Mouse (Mus musculus) embryonic facial prominence, embryonic 12.5 days (tissue): ENCODE measurements around the gene Pknox1. TPM values are rescaled to one million over a fixed set of nuclear protein-coding genes. Genes with fewer than 3 reads are reported as not detected.
"Not testable (repeated sequence)": the region's sequence is repeated elsewhere in the genome, so short reads cannot be mapped to it uniquely, and the experiment has no call there.

ENCODE experiments used
- ATAC-seq: fragments of 200-750 bp; cut with Nextera tagmentation; 2 replicates; pipeline ENCODE4 v1.8.0; 2017; ENCODE audit not compliant: insufficient number of reproducible peaks, insufficient read depth, low FRiP score, low TSS enrichment
- H3K27ac ChIP-seq: fragments of 300-500 bp; sonication (generic); 2 replicates; pipeline ENCODE4 v1.5.1; 2016; ENCODE audit warnings: mild to moderate bottlenecking
- H3K27me3 ChIP-seq: fragments of 300-500 bp; sonication (generic); 2 replicates; pipeline ENCODE4 v1.6.1; 2016; ENCODE audit warnings: mild to moderate bottlenecking, moderate library complexity
- H3K36me3 ChIP-seq: fragments of 300-500 bp; sonication (generic); 2 replicates; pipeline ENCODE4 v1.6.1; 2016; ENCODE audit warnings: mild to moderate bottlenecking
- H3K4me1 ChIP-seq: fragments of 300-500 bp; sonication (generic); 2 replicates; pipeline ENCODE4 v1.6.1; 2016
- H3K4me2 ChIP-seq: fragments of 300-500 bp; sonication (generic); replicated peaks from 2 replicates; pipeline ENCODE4 v1.6.1; 2016; ENCODE audit warnings: mild to moderate bottlenecking, moderate library complexity
- H3K4me3 ChIP-seq: fragments of 300-500 bp; sonication (generic); 2 replicates; pipeline ENCODE4 v1.5.1; 2016; ENCODE audit warnings: mild to moderate bottlenecking
- H3K9ac ChIP-seq: fragments of 300-500 bp; sonication (generic); 2 replicates; pipeline ENCODE4 v1.6.1; 2016; ENCODE audit warnings: mild to moderate bottlenecking, moderate library complexity
- H3K9me3 ChIP-seq: fragments of 300-500 bp; sonication (generic); 2 replicates; pipeline ENCODE4 v1.6.1; 2016; ENCODE audit warnings: mild to moderate bottlenecking, moderate library complexity
- WGBS: fragments of 180-500 bp; shearing (Covaris S2); methylation state at CpG from one replicate; pipeline ENCODE4 v1.1.7; 2016; 5-methylcytosine and 5-hydroxymethylcytosine counted together
- polyA plus RNA-seq: library from polyadenylated mRNA; unstranded; fragments of >200 nt; fragmentation: Nextera tagmentation; extraction: Ambion mirVana; gene quantifications from 2 replicates; pipeline ENCODE4 v1.2.1, GENCODE M21; 2016

Pknox1 gene
- 26.7 and 27.1 TPM in 2 replicates for polyA plus RNA-seq

DNA sequence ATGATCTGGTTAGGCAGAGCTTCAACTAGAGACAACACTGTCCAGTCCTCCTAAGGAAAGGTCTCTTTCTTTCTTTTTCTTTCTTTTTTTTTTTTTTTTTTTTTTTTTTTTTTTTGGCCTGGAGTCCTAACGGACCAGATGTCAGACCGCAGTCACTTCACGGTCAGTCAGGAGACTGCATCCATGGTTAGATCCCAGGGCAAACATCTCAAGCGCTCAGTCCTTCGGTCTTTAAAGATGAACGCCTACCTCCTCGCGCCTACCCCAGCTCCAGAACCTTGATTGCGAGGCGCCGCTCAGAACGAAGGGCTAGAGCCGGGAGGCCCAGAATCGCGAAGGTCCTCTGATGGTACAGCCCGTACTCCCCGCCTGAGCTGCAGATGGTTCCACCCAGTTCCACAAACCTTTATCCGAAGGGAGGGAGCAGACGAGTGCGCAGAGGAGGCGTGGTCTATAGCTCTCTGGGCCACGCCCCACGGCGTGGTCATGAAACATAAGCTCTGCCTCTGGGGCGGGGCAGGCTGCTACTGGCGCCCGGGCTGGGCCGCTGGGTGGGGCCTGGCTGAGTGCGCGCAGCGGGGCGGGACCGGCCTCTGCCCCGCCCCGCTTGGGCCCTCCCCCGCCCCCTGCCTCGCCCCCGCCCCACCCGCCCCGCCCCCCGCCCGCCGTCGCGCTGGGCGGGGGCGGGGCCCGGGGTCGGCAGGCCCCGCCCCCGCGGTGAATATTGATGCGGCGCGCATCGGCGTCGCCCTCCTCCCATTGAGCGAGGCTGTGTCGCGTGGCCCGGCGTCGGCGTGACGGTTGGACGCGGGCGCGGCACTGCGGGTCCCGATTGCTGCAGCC lies at the start of gene Pknox1:
Pknox1 (plus strand) TSS at position 720 of the 843 bp plus-strand sequence.
- peak within 1 kb of the TSS; percentile 90 for H3K9ac ChIP-seq
- peaks cover 24% of the 10 kb centered on the region for H3K4me1 ChIP-seq
- H3K4me3 ChIP-seq = peak within 1 kb of the TSS; percentile 73
- peak within 1 kb of the TSS; percentile 98 for H3K27ac ChIP-seq
- no peaks in the 10 kb centered on the region for H3K27me3 ChIP-seq
- H3K4me2 ChIP-seq = peak within 1 kb of the TSS; percentile 85
- no peaks in the 10 kb centered on the region for H3K36me3 ChIP-seq
- H3K9me3 ChIP-seq = no peaks in the 10 kb centered on the region
- ATAC-seq = peak; percentile 92
- under 1% methylated on average over 37 of the region's 72 CpGs for WGBS

DNA sequence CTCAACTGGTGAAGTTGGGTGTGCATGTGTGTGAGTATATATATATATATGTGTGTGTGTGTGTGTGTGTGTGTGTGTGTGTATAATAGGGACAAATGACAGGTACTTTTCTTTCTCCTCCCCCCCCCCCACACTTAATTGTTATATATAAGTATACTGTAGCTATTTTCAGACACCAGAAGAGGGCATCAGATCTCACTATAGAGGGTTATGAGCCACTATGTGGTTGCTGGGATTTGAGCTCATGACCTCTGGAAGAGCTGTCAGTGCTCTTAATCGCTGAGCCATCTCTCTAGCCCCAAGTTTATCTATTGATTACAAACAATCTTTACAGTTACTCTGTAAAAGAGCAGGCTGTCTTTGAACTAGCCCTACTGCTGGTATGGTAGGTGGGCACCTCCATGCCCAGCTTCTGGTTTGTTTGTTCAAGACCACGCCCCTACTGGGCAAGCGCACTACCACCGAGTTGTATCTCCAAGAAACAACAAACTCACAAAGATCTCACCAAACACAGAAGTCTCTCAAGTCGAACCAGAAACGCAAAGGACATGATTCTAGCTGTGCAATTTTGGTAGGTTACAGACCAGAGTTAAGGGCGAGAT lies 45.1 kb upstream of the Pknox1 start:
- Histone ChIP-seq H3K4me3 (peak overlapping the region; percentile 86), H3K4me1 (peaks cover 12% of the 10 kb centered on the region; the same call in 1 of the 2 replicates), H3K27me3 (no peaks in the 10 kb centered on the region), H3K27ac (peak overlapping the region; percentile 81; the same call in 1 of the 2 replicates), H3K9me3 (no peaks in the 10 kb centered on the region), H3K36me3 (peaks cover 18% of the 10 kb centered on the region), H3K9ac (no peak overlapping the region), H3K4me2 (peak overlapping the region; percentile 60)
- WGBS = 3% methylated on average over 7 of the region's 7 CpGs
- peak; percentile 52 for ATAC-seq

DNA sequence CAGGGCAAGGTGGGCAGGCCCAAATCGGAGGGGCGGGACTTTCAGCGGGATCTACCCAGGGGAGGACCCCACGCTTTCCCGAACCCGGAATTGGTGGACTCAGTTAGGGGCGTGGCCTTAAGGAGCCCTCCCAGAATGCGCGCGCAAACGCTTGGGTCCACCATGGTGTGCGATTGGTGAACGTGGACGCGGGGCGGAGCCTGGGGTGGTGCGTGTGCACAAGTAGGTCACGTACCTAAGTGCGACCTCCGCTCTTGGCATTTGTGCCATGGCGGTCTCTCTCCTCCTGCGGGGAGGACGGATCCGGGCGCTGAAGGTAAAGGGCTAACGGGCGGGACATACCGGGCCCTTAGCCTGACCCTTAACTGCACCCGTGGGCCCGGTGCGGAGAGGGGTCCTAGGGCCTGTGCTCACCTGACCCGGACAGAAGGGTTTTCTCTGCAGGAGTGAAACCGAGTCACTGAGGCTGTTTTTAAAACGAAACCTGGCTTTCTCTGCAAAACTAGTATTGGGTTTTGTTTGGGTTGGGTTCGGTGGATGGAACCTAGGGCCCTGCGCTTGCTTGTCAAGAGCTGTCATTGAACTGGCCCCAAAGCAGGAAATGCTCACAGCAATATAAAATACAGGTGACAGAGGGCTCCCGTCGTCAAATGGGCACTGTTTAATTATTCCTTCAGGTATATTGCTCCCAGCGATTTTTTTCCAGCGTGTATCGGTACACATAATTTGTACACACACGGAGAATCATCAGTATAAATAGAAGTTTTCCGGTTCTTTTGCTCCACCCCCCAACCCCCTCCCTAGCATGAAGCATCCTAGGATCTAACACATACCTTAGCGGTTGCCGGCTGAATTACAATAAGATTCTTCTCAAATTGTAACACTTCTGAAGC lies 44.3 kb upstream of the Pknox1 start, which contains the start of the genes Wdr4 and Ndufv3:
Wdr4 (minus strand) TSS at position 35 of the 893 bp plus-strand sequence.
Ndufv3 (plus strand) TSS at position 170 of the 893 bp plus-strand sequence.
- Histone ChIP-seq H3K27me3 (no peaks in the 10 kb centered on the region), H3K9me3 (no peaks in the 10 kb centered on the region), H3K36me3 (peaks cover 20% of the 10 kb centered on the region), H3K9ac (peak within 1 kb of the TSS; percentile 68), H3K4me1 (peaks cover 12% of the 10 kb centered on the region; the same call in 1 of the 2 replicates), H3K27ac (peak within 1 kb of the TSS; percentile 81), H3K4me2 (peak within 1 kb of the TSS; percentile 60), H3K4me3 (peak within 1 kb of the TSS; percentile 86)
- ATAC-seq = peak; percentile 92
- under 1% methylated on average over 45 of the region's 45 CpGs for WGBS

DNA sequence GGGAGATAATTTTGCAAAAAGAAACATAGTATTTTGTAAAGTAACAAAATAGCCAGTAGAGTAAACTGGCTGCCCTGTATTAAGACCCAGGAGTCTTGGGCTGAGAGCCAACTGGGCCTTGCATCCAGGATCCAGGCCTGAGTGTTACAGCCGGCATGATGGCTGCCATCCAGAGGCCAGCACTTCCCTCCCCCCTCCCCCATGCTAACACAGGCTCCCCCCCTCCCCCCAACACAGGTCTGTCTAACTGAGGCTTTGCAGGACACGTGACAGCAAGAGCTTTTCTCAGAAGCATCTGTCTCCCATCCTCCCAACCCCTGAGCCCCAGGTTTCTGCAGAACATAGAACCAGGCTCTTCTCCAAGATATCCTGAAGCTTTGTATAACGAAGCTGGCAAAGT lies 43.6 kb upstream of the Pknox1 start:
- no peak; the same call in 1 of the 2 replicates for ATAC-seq
- Histone ChIP-seq H3K9ac (peak overlapping the region; percentile 68; the same call in 1 of the 2 replicates), H3K4me1 (peaks cover 12% of the 10 kb centered on the region; the same call in 1 of the 2 replicates), H3K27me3 (no peaks in the 10 kb centered on the region), H3K4me3 (peak overlapping the region; percentile 86), H3K4me2 (peak overlapping the region; percentile 60), H3K9me3 (no peaks in the 10 kb centered on the region), H3K36me3 (peaks cover 24% of the 10 kb centered on the region), H3K27ac (no peak overlapping the region)
- 16% methylated on average over 3 of the region's 3 CpGs for WGBS

DNA sequence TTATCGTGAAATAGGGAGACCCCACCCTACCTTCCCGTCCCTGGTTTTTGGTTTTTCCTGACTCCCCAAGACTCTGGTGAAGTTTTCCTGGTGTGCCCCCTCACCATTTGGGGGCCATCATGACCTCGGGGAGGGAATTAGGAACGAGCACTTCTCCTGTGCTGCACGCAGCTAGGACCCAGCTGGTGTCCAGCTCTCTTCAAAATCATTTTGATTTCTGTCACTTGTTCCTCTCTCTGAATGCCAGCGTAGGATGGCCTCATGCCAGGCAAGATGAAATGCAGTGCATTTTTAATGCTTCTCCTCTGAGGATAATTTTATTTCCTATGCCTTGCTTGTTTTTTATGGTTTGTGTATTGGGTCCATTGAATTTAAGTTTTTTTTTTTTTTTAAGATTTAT lies 42.6 kb upstream of the Pknox1 start:
- no peak overlapping the region for H3K9ac ChIP-seq
- WGBS = 91% methylated on average over 6 of the region's 6 CpGs

DNA sequence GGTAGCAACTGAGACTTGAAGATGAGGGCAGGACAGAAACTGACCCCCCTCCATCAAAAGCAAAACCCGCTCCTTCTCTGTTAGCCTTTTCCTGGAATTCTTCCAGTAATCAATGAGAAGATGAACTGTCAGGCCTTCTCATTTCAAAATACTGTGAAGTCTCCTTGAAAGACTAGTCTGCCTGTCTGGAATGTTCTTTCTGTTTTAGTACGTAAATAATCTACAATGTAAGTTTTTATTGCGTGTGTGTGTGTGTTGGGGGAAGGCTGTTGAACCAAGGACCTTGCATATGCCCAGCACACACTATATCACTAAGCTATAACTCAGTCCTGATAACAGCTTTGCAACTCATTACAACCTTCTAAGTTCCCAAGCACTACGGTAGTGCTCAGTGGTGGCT lies 39.4 kb upstream of the Pknox1 start:
- peaks cover 12% of the 10 kb centered on the region; the same call in 1 of the 2 replicates for H3K4me1 ChIP-seq
- H3K9me3 ChIP-seq = no peaks in the 10 kb centered on the region
- no peak overlapping the region for H3K4me3 ChIP-seq
- H3K9ac ChIP-seq = no peak overlapping the region
- 96% methylated on average over 4 of the region's 4 CpGs for WGBS
- H3K36me3 ChIP-seq = peaks cover 48% of the 10 kb centered on the region
- no peaks in the 10 kb centered on the region for H3K27me3 ChIP-seq
- no peak for ATAC-seq
- H3K4me2 ChIP-seq = no peak overlapping the region
- H3K27ac ChIP-seq = no peak overlapping the region

More for the DNA sequence above, 42.6 kb upstream of the Pknox1 start:
- Histone ChIP-seq H3K27ac (no peak overlapping the region), H3K4me1 (peaks cover 12% of the 10 kb centered on the region; the same call in 1 of the 2 replicates), H3K9me3 (no peaks in the 10 kb centered on the region), H3K36me3 (peaks cover 29% of the 10 kb centered on the region), H3K4me3 (no peak overlapping the region), H3K4me2 (no peak overlapping the region), H3K27me3 (no peaks in the 10 kb centered on the region)
- ATAC-seq = no peak

DNA sequence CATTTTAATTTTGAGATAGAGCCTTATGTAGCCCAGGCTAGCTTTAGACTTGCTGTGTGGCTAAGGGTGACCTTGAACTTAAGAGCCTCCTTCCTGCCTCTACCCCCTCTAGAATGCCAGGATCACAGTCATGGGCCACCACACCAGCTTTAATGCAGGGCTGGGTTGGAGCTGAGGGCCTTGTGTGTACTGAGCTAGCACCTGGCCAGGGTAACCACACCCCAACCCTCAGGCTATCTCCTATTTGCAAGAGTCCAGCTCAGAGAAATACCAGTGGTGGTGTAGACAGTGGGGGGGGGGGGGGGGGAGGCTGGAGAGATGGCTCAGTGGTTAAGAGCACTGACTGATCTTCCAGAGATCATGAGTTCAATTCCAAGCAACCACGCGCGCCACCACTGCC lies 38.7 kb upstream of the Pknox1 start:
- H3K9me3 ChIP-seq = no peaks in the 10 kb centered on the region
- peaks cover 9% of the 10 kb centered on the region; the same call in 1 of the 2 replicates for H3K4me1 ChIP-seq
- no peak overlapping the region for H3K27ac ChIP-seq
- no peak overlapping the region for H3K9ac ChIP-seq
- H3K27me3 ChIP-seq = no peaks in the 10 kb centered on the region
- WGBS = 97% methylated on average over 3 of the region's 3 CpGs
- H3K4me3 ChIP-seq = no peak overlapping the region
- ATAC-seq = no peak
- no peak overlapping the region for H3K4me2 ChIP-seq
- H3K36me3 ChIP-seq = peaks cover 49% of the 10 kb centered on the region

DNA sequence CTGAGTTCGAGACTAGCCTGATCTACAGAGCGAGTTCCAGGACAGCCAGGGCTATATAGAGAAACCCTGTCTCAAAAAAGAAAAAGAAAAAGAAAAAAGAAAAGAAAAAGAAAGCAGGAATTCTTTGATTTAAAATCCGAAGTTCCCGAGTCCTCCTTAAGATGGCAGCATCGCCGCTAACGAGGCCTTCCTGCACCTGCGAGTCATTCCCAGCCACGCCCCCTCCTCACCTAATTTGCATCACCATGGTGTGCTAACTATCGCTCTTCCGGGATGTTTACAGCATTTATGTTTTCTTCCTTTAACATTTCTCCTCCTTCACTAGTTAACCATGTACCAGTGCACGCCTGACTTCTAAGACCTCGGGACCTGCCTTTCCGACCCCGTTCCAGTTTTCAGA lies 35.2 kb upstream of the Pknox1 start:
- no peak overlapping the region for H3K27ac ChIP-seq
- H3K9me3 ChIP-seq = no peaks in the 10 kb centered on the region
- no peak overlapping the region for H3K9ac ChIP-seq
- ATAC-seq = no peak
- H3K36me3 ChIP-seq = peaks cover 44% of the 10 kb centered on the region
- H3K4me1 ChIP-seq = no peaks in the 10 kb centered on the region
- no peak overlapping the region for H3K4me3 ChIP-seq
- whole genome bisulfite sequencing = 34% methylated on average over 15 of the region's 15 CpGs
- H3K27me3 ChIP-seq = no peaks in the 10 kb centered on the region
- H3K4me2 ChIP-seq = no peak overlapping the region

DNA sequence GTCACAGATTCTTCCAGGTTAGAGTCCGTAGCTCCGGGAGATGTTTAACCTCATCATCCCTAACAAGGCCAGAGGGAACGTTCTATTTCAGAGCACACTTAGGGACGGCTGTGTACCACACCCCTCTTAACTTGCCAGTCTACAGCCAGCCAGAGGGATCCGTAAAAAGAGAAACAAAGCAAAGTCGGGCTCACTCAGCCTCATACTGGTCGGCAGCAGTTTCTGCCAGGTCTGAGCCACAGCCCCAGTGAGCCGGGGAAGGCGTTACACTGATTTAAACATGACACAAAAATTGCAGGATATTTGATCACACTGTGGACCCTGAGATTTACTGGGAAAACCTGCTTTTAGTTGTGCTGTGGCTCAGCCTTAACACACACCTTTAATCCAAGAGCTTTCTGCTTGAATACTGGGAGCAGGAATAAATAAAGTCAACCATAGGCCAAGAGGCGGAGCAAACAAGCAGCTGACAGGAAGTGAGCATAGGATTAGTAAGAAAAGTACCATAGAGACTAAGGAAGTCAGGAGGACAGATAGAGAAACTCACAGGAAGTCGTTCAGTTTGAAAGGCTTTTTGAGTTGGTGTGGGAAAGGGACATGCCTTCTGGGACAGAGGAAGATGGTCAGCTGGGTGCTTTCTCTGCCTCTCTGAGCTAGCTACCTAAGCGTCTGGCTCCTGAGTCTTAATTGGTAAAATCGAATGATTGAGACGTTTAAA lies 32.9 kb upstream of the Pknox1 start:
- peaks cover 34% of the 10 kb centered on the region for H3K36me3 ChIP-seq
- 83% methylated on average over 14 of the region's 14 CpGs for WGBS

DNA sequence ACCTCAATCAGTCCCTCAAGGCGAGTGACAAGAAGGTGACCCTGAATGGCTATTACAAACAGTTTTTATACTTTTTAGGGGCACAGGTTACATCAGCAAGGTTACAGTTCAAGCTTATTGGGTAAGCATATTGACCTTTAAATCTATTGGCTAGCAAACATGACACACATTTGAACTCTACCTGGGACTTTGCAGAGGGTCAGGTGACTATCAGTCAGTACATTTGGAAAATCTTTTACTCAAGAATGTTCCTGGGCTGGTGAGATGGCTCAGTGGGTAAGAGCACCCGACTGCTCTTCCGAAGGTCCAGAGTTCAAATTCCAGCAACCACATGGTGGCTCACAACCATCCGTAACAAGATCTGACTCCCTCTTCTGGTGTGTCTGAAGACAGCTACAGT lies 32.2 kb upstream of the Pknox1 start:
- peaks cover 27% of the 10 kb centered on the region for H3K36me3 ChIP-seq
- not testable (repeated sequence) for H3K4me1 ChIP-seq, H3K27ac ChIP-seq, H3K4me3 ChIP-seq, H3K9ac ChIP-seq, ATAC-seq, H3K4me2 ChIP-seq, H3K27me3 ChIP-seq, H3K9me3 ChIP-seq
- 96% methylated on average over 4 of the region's 4 CpGs for WGBS

More for the DNA sequence above, 32.9 kb upstream of the Pknox1 start:
- H3K4me1 ChIP-seq = peaks cover 9% of the 10 kb centered on the region; the same call in 1 of the 2 replicates
- H3K9me3 ChIP-seq = no peaks in the 10 kb centered on the region
- no peak overlapping the region for H3K4me2 ChIP-seq
- H3K4me3 ChIP-seq = no peak overlapping the region
- no peak overlapping the region for H3K27ac ChIP-seq
- H3K9ac ChIP-seq = no peak overlapping the region
- no peak for ATAC-seq
- no peaks in the 10 kb centered on the region for H3K27me3 ChIP-seq
